Mouse (Mus musculus) embryonic facial prominence, embryonic 11.5 days (tissue): ENCODE measurements around the gene Tmem131. TPM values are rescaled to one million over a fixed set of nuclear protein-coding genes. Genes with fewer than 3 reads are reported as not detected.

Experiments used
- ATAC-seq: fragments of 200-750 bp; cut with Nextera tagmentation; replicated peaks from 2 replicates; pipeline ENCODE4 v1.8.0; 2017; ENCODE audit warnings: low read depth; ENCODE audit not compliant: insufficient number of reproducible peaks, low FRiP score, low TSS enrichment
- DNase-seq: peaks from one replicate; pipeline ENCODE4 v3.0.0-alpha.2; 2015; ENCODE audit warnings: low spot score
- H3K27ac ChIP-seq: fragments of 300-500 bp; sonication (generic); replicated peaks from 2 replicates; pipeline ENCODE4 v1.5.1; 2014; ENCODE audit warnings: mild to moderate bottlenecking, low read depth, low read length, control low read depth
- H3K27me3 ChIP-seq: fragments of 300-500 bp; sonication (generic); 2 replicates; pipeline ENCODE4 v1.6.1; 2014; ENCODE audit warnings: mild to moderate bottlenecking, low read length, moderate library complexity, mixed read lengths; ENCODE audit not compliant: control insufficient read depth, insufficient read depth
- H3K36me3 ChIP-seq: fragments of 300-500 bp; sonication (generic); replicated peaks from 2 replicates; pipeline ENCODE4 v1.6.1; 2014; ENCODE audit warnings: low read depth, mild to moderate bottlenecking, low read length, moderate library complexity, mixed read lengths; ENCODE audit not compliant: control insufficient read depth, insufficient read depth
- H3K4me1 ChIP-seq: fragments of 300-500 bp; sonication (generic); 2 replicates; pipeline ENCODE4 v1.6.1; 2014; ENCODE audit warnings: low read length, mixed read lengths; ENCODE audit not compliant: control insufficient read depth, insufficient read depth
- H3K4me2 ChIP-seq: fragments of 300-500 bp; sonication (generic); 2 replicates; pipeline ENCODE4 v1.6.1; 2014; ENCODE audit warnings: low read depth, mild to moderate bottlenecking, control low read depth, low read length, moderate library complexity
- H3K4me3 ChIP-seq: fragments of 300-500 bp; sonication (generic); 2 replicates; pipeline ENCODE4 v1.5.1; 2014; ENCODE audit warnings: low read depth, low read length, control low read depth
- H3K9ac ChIP-seq: fragments of 300-500 bp; sonication (generic); replicated peaks from 2 replicates; pipeline ENCODE4 v1.6.1; 2014; ENCODE audit warnings: mild to moderate bottlenecking, control low read depth, low read length
- H3K9me3 ChIP-seq: fragments of 300-500 bp; sonication (generic); replicated peaks from 2 replicates; pipeline ENCODE4 v1.6.1; 2016; ENCODE audit warnings: mild to moderate bottlenecking, low read length, inconsistent platforms, mixed read lengths; ENCODE audit not compliant: control insufficient read depth
- WGBS: fragments of 180-500 bp; shearing (Covaris S2); extraction: QIAGEN DNeasy Blood & Tissue Kit; methylation state at CpG from one replicate; pipeline ENCODE4 v1.1.7; 2014; 5-methylcytosine and 5-hydroxymethylcytosine counted together
- polyA plus RNA-seq: library from polyadenylated mRNA; unstranded; fragments of >200 nt; fragmentation: Nextera tagmentation; extraction: Ambion mirVana; gene quantifications from 2 replicates; pipeline ENCODE4 v1.2.1, GENCODE M21; 2014

The Tmem131 gene
- polyA plus RNA-seq, 1 experiment from 2014 or later: 18.9 TPM

GRCm38 (mm10) chr1:36934778-36935177 lies 8.7 kb downstream of the Tmem131 start:
- no peaks in the 10 kb centered on the region for H3K9me3 ChIP-seq
- H3K9ac ChIP-seq: no peak overlapping the region
- no peaks in the 10 kb centered on the region for H3K27me3 ChIP-seq
- no peak for ATAC-seq
- no peaks in the 10 kb centered on the region for H3K4me1 ChIP-seq
- 75% methylated on average over 6 of the region's 6 CpGs for WGBS
- H3K4me2 ChIP-seq: no peak overlapping the region
- H3K4me3 ChIP-seq: no peak overlapping the region
- no peaks in the 10 kb centered on the region for H3K36me3 ChIP-seq
- no peak for DNase-seq
- no peak overlapping the region for H3K27ac ChIP-seq

DNA sequence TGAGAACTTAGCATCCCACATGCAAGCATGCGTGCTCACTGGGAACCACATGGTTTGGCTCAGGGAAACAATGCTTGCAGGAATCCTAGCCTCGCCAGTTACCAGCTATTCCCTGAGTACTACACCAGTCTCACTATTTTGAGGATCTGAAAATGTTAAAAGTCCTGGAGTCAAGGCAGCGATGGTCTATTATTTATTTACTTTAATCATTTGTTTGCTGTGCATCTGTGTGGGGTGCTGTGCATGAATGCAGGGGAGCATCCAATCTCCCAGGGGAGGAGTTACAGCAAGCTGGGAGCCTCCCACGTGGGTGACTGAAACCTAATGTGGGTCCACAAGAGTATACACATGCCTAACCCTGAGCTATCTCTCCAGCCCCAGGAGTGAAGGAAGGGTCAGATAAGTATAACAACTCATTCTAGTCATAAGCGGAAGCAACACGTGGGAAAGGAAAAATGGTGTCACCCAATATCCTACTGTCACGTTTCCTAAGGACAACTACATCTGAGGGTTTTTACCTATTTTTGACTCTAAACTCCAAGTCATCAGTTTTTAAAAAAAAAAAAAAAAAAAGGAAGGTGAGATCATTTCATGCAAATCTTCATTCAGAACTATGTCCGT lies 9.4 kb downstream of the Tmem131 start:
- H3K4me3 ChIP-seq: no peak overlapping the region
- no peaks in the 10 kb centered on the region for H3K36me3 ChIP-seq
- DNase-seq (no peak), ATAC-seq (no peak)
- no peak overlapping the region for H3K4me2 ChIP-seq
- H3K9ac ChIP-seq: no peak overlapping the region
- WGBS: 79% methylated on average over 8 of the region's 8 CpGs
- H3K27ac ChIP-seq: no peak overlapping the region
- no peaks in the 10 kb centered on the region for H3K27me3 ChIP-seq
- no peaks in the 10 kb centered on the region for H3K4me1 ChIP-seq
- no peaks in the 10 kb centered on the region for H3K9me3 ChIP-seq

DNA sequence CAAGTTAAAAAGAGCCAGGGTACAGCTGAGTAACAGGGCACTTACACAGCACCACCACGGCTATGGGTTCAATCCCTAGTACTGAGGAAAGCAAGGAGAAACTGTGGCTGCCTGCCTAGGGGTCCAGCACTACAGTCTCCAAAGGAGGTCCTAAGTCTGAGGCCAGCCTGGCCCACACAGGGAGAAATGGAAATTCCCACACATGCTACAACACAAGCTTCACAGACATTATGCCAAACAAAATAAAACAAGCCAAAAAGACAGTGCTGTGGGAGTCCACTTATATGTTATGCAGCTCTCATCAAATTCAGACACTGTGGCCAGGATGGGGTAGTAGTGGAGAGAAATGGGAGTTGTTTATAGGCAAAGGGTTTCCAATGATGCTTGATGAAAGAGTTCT lies 11.2 kb downstream of the Tmem131 start:
- Histone ChIP-seq H3K27ac (no peak overlapping the region), H3K4me3 (no peak overlapping the region), H3K9ac (no peak overlapping the region), H3K27me3 (no peaks in the 10 kb centered on the region), H3K4me1 (no peaks in the 10 kb centered on the region), H3K9me3 (no peaks in the 10 kb centered on the region), H3K4me2 (no peak overlapping the region), H3K36me3 (no peaks in the 10 kb centered on the region)
- DNase-seq: no peak
- WGBS: 87% methylated on average over 1 of the region's 1 CpGs
- ATAC-seq: no peak

- no peak for ATAC-seq
- no peaks in the 10 kb centered on the region for H3K27me3 ChIP-seq
- 88% methylated on average over 8 of the region's 8 CpGs for WGBS
- no peak overlapping the region for H3K27ac ChIP-seq
- no peaks in the 10 kb centered on the region for H3K4me1 ChIP-seq
- H3K9me3 ChIP-seq: no peaks in the 10 kb centered on the region
- no peaks in the 10 kb centered on the region for H3K36me3 ChIP-seq
- H3K4me3 ChIP-seq: no peak overlapping the region
- H3K4me2 ChIP-seq: no peak overlapping the region
- H3K9ac ChIP-seq: no peak overlapping the region
- no peak for DNase-seq
Observed at GRCm38 (mm10) chr1:36930911-36931310, 12.6 kb downstream of the Tmem131 start.

- no peaks in the 10 kb centered on the region for H3K36me3 ChIP-seq
- H3K4me1 ChIP-seq: no peaks in the 10 kb centered on the region
- no peak for DNase-seq
- H3K27me3 ChIP-seq: no peaks in the 10 kb centered on the region
- H3K4me3 ChIP-seq: no peak overlapping the region
- H3K4me2 ChIP-seq: no peak overlapping the region
- H3K27ac ChIP-seq: no peak overlapping the region
- no peak for ATAC-seq
- 89% methylated on average over 2 of the region's 2 CpGs for WGBS
- H3K9me3 ChIP-seq: no peaks in the 10 kb centered on the region
- no peak overlapping the region for H3K9ac ChIP-seq
Observed at GRCm38 (mm10) chr1:36929996-36930395, 13.5 kb downstream of the Tmem131 start.

GRCm38 (mm10) chr1:36928357-36929330 lies 14.8 kb downstream of the Tmem131 start:
- Histone ChIP-seq H3K4me3 (no peak overlapping the region), H3K36me3 (no peaks in the 10 kb centered on the region), H3K27ac (no peak overlapping the region), H3K4me1 (no peaks in the 10 kb centered on the region), H3K4me2 (no peak overlapping the region), H3K9me3 (no peaks in the 10 kb centered on the region), H3K9ac (no peak overlapping the region), H3K27me3 (no peaks in the 10 kb centered on the region)
- WGBS: 90% methylated on average over 6 of the region's 6 CpGs
- DNase-seq (no peak), ATAC-seq (no peak)

DNA sequence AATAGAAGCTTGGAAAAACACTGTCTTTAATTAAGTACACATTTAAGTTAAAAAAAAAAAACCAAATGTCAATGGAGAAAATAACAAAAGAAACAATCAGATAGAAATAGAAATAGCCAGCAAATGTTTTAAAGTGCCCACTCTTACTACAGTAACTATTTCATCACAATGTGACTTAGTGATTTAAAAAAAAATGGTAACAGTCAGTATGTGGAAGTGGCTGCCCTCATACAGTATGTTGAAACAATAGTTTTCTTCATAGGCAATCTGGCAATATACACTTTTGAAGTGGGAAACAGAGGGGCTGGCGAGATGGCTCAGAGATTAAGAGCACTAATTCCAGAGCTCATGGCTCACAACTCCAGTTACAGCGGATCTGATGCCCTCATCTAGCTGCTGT lies 15.9 kb downstream of the Tmem131 start:
- no peak overlapping the region for H3K27ac ChIP-seq
- H3K27me3 ChIP-seq: no peaks in the 10 kb centered on the region
- no peaks in the 10 kb centered on the region for H3K9me3 ChIP-seq
- no peak overlapping the region for H3K4me3 ChIP-seq
- WGBS: 83% methylated on average over 2 of the region's 2 CpGs
- DNase-seq: no peak
- no peaks in the 10 kb centered on the region for H3K4me1 ChIP-seq
- H3K9ac ChIP-seq: no peak overlapping the region
- ATAC-seq: no peak
- no peaks in the 10 kb centered on the region for H3K36me3 ChIP-seq
- no peak overlapping the region for H3K4me2 ChIP-seq

DNA sequence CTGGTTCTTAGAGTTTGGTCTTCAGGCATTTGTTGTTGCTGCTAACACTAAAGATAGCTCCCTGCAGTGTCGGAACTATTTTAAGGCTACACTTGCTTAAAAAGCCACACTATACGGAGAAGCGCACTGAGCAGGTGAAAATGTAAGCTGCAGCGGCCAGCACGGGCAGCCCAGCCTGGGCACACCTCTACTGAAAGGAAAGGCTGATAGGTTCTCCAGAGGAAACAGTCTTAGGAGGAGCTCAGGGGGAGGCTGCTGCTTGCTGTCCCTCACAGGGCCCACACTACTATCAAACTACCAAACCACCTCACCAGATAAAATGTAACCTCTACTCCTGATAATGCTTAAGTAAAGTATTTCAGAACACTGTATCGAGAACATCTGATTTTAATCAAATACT lies 16.7 kb downstream of the Tmem131 start:
- H3K9me3 ChIP-seq: no peaks in the 10 kb centered on the region

More for the DNA sequence above, 16.7 kb downstream of the Tmem131 start:
- DNase-seq (no peak), ATAC-seq (no peak)
- no peak overlapping the region for H3K4me2 ChIP-seq
- no peak overlapping the region for H3K4me3 ChIP-seq
- no peak overlapping the region for H3K27ac ChIP-seq
- no peaks in the 10 kb centered on the region for H3K27me3 ChIP-seq
- 86% methylated on average over 6 of the region's 6 CpGs for WGBS
- H3K36me3 ChIP-seq: no peaks in the 10 kb centered on the region
- no peaks in the 10 kb centered on the region for H3K4me1 ChIP-seq
- H3K9ac ChIP-seq: no peak overlapping the region
